Mouse (Mus musculus) adrenal gland, adult 8-10 months (tissue): ENCODE data around the gene Rbfox3. TPM values are rescaled to one million over a fixed set of nuclear protein-coding genes. Genes with fewer than 3 reads are reported as not detected.

Experiments used
- DNase-seq: peaks from one replicate; pipeline ENCODE4 v3.0.0; 2022
- total RNA-seq, 4 experiments: library from RNA; stranded (reverse); gene quantifications; 2 replicates each; pipeline ENCODE4 v1.2.4; 2022

Gene Rbfox3
- total RNA-seq, 4 experiments from 2014 or later: 5.3 to 13.6 (median 7.8) TPM

- no peak for DNase-seq
Measured at GRCm38 (mm10) chr11:118653521-118654318, 257.7 kb downstream of the Rbfox3 start.

GRCm38 (mm10) chr11:118652401-118653240 is 258.8 kb downstream of the Rbfox3 start:
- DNase-seq: no peak

DNA sequence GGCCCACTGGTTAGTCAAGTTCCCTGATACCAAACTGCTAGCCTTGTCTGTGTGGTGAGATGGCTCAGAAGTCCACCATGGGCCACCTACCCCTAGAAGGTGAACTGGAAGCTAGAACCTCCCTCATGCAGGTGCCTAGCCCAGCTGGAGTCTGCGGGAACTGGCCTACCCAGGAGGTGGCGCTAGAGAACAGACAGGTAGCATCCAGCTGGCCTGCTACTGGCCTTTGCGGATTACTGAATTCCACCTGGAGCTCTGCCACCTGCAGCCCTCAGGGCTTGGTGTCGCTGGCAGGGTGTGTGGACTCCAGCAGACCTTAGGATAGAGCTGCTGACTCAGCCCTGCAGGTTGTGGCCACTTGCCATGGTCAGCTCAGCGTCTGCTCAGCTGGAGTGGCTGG is 263.0 kb downstream of the Rbfox3 start:
- peak; percentile 18 for DNase-seq

GRCm38 (mm10) chr11:118646864-118647263 is 264.5 kb downstream of the Rbfox3 start:
- DNase-seq: no peak

- DNase-seq: no peak
Measured at GRCm38 (mm10) chr11:118645158-118645557, 266.2 kb downstream of the Rbfox3 start.

DNA sequence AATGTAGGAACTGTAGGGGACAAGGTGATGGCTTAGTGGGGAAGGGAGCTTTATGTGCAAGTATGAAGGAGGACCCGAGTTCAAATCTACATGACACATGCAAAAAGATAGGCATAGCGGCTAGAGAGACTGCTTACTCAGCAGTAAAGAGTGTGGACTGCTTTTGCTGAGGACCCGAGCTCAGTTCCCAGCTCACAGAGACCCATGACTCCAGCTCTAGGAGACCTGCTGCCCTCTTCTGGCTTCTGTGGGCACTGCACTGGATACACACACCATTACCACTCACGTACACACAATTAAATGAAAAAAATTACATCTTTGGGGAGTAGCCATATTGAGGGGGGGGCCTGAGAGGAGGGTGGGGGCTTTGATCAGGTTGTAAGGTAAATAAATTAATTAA is 270.7 kb downstream of the Rbfox3 start:
- no peak for DNase-seq

DNA sequence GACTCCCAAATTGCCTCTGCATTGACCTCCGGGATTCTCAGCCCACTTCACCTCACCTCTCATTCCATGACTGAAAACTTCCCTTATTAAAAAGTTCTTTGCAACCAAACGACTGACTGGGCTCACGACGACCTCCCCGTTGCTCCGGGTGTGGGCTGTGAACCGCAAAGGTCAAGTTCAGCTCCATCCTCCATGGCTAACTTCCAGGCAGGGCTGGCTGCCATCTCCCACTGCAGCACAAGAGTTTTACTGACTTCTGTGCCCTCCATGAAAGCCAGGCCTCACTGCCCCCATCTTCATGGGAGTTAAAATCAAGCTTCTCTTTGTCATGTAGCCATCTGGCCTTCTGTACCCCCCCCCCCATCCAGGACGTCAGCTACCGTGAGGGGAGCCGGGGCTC is 273.7 kb downstream of the Rbfox3 start:
- DNase-seq: no peak

- DNase-seq: no peak
Measured at GRCm38 (mm10) chr11:118634647-118635046, 276.8 kb downstream of the Rbfox3 start.

DNA sequence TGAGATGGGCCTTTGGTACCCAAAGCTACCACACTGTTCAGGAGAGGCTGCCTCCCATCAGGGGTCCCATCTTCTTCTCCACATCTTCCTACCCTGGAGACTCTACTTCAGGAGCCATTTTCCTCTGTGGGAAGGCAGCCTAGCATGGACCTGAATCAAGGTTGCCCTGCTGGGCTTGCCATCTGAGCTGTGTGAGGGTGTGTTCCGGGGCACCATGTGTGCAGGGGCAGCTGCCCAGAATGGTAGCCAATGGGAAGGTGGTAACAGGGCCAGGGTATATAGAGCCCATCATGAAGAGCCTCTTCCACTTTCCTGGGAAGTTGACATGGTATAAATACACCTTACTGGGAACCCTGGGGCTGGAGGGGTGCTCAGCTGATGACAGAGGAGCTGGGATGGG is 281.7 kb downstream of the Rbfox3 start:
- DNase-seq: no peak

DNA sequence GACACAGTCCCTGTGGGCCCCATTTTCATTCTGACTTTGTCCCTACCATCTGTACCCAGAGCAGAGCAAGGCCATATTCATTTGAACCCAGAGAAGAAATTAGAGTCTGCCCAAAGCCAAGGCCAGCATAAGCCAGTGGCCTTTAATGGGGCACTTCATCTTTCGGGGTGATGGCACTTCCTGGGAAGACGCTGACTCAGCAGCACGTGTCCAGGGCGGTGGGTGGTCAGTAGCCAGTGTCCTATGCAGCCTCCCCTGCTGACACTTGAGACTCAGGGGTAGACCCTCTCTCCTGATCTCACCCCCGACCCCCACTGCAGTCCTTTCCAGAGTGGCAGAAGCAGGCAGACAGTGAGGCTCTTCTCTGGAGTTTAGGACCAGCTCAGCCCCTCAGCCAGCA is 283.9 kb downstream of the Rbfox3 start:
- DNase-seq: no peak

DNA sequence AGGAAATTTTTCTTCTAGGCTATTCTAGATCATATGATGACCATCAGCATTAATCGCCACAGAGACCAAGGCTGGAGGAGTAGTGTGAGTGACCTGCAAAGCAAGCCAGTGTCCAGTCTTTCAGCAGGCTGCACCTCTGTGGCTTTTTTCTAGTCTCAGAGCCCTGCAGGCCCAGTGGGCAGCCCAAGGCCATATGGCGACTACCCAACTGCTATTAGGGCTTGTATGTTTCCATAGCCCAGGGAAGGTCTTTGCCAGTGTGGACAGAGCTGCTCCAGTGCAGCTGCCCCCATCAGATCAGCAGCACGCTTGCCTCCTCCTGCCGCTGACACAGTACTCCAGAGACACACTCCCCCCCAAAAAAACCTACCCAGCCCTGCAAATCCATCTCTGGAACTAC is 290.5 kb downstream of the Rbfox3 start:
- DNase-seq: no peak

DNA sequence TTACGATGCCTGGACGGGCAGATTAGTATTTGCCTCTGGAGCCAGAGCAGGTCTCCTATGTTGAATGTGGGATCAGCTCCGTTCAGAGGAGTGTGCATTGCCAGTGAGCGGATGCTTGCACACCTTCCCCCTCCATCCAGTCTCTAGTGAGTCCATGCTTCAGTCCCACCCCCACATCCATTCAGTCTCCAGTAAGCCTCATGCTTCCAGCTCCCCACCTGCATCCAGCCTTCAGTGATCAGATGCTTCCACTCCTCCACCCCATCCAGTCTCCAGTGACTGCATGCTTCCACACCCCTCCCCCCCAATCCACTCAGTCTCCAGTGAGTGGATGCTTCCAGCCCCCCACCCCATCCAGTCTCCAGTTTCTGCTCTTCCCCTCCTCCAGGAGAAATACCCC is 297.3 kb downstream of the Rbfox3 start:
- DNase-seq: no peak

GRCm38 (mm10) chr11:118610128-118610527 is 301.3 kb downstream of the Rbfox3 start:
- DNase-seq: no peak

- DNase-seq: no peak
Measured at GRCm38 (mm10) chr11:118609236-118610000, 302.0 kb downstream of the Rbfox3 start.

GRCm38 (mm10) chr11:118607927-118608326 is 303.5 kb downstream of the Rbfox3 start:
- no peak for DNase-seq

GRCm38 (mm10) chr11:118605570-118605969 is 305.8 kb downstream of the Rbfox3 start:
- no peak for DNase-seq

DNA sequence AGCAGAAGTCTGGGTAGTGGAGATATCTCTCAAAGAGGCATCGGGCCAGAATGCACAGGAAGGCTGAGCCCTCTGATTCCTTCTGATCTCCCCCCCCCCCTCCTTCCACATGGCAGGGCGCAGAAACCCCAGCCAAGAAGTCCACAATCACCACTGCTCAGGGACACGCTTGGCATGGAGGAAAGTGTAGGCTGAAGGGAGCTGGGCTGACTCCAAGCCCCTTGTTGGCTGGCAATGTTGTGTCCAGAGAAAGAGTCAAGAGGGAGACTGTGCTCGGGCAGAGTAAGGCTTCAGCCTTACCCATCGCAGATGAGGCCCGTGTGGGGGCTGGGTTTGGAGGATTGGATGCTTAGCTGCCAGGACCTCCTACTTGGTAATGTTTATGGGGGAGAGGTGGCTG is 307.2 kb downstream of the Rbfox3 start:
- no peak for DNase-seq

DNA sequence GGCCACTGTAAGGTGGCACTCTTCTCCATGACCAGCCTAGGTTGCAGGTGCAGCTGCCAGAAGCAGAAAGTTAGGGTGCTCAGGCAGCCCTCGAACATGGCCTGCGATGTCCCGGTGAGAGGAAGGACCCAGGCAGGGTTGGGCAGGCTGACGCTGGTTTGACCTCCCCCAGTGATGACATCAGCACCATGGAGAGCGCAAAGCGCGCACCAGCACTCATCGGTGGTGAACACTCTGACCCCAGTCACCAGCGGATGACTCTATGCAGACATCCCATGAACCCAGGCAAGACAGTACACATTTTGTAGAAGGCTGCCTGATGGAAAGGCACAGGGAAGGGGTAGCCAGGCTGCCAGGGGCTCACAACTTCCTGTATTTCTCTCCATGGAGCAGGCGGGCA is 308.3 kb downstream of the Rbfox3 start:
- peak; percentile 4 for DNase-seq

GRCm38 (mm10) chr11:118601484-118601883 is 309.9 kb downstream of the Rbfox3 start:
- no peak for DNase-seq

- no peak for DNase-seq
Measured at GRCm38 (mm10) chr11:118600168-118600567, 311.2 kb downstream of the Rbfox3 start.

GRCm38 (mm10) chr11:118598726-118599125 is 312.7 kb downstream of the Rbfox3 start:
- DNase-seq: no peak

- DNase-seq: peak; percentile 24
Measured at GRCm38 (mm10) chr11:118584826-118585225, 326.6 kb downstream of the Rbfox3 start.

DNA sequence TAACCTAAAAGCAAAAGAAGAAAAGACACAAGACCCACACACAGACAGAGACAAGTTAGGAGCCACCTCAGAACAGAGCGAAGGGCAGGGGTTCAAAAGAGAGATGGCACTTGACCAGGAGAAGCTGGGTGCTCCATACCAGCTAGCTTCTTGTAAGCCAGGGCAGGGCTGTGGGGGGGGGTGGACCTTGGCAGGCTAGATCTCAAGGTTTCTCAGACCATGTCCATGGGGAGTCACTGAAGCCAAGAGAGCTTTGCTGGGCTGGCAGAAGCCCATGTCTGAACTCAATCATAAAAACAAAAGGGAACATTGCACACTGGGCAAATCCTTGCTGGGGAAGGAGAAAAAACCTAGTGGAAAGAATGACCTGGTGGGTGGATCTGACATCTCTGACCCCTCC is 327.4 kb downstream of the Rbfox3 start:
- no peak for DNase-seq
